Comparison of ENCODE assay signal across 10 mouse cellular contexts in genomic region chr13:51566371-51567077, GRCm38 (mm10). TPM values are rescaled to one million over a fixed set of nuclear protein-coding genes. Genes with fewer than 3 reads are reported as not detected.
DNase-seq lines count a peak whose midpoint lies in the region; ATAC-seq and TF ChIP-seq lines count a peak whose summit lies in the region.
"Had no signal": no experiment of that assay in that cellular context is flagged by ENCODE, and none has a peak within 500 bp of the region (broad histone marks: within the 10 kb centered on the region; RNA-seq: fewer than 3 reads in every experiment).

No protein-coding gene starts in this region.

- peak overlapping the region; percentile 40 for H3K4me3 ChIP-seq in kidney, embryonic 14.5 days (ENCODE audit: low read length)
- H3K4me3 ChIP-seq in hindbrain, postnatal 0 days (ENCODE audit: low read length): peak overlapping the region; percentile 66
- H3K4me3 ChIP-seq in neural tube, embryonic 12.5 days: peak overlapping the region; percentile 53

- peak overlapping the region; percentile 46 for H3K9ac ChIP-seq in kidney, embryonic 14.5 days (ENCODE audit: low read depth, low read length)
- H3K9ac ChIP-seq in hindbrain, postnatal 0 days (replicated peaks; ENCODE audit: low read length): peak overlapping the region; percentile 60
- H3K9ac ChIP-seq in neural tube, embryonic 12.5 days: peak overlapping the region; percentile 69

- H3K27ac ChIP-seq in kidney, embryonic 14.5 days (ENCODE audit: low read depth, low read length): no peak overlapping the region
- no peak overlapping the region; the same call in 1 of the 2 replicates for H3K27ac ChIP-seq in hindbrain, postnatal 0 days
- no peak overlapping the region for H3K27ac ChIP-seq in neural tube, embryonic 12.5 days

- 0 out of 2 replicates have a peak, but pooled peaks have one; percentile 6 for ATAC-seq in kidney, embryonic 14.5 days (ENCODE audit: low FRiP score, low TSS enrichment)
- no peak for ATAC-seq in hindbrain, postnatal 0 days
- no peak for ATAC-seq in neural tube, embryonic 12.5 days (ENCODE audit: low FRiP score, low read depth)
- ATAC-seq: Patski had no signal

- no peaks in the 10 kb centered on the region for H3K9me3 ChIP-seq in kidney, embryonic 14.5 days (ENCODE audit: control insufficient read depth, low read length)
- no peaks in the 10 kb centered on the region for H3K9me3 ChIP-seq in hindbrain, postnatal 0 days (ENCODE audit: low read length)
- H3K9me3 ChIP-seq in neural tube, embryonic 12.5 days: no peaks in the 10 kb centered on the region

- no peak for DNase-seq in kidney, adult 9 months
- peak; percentile 10 for DNase-seq in embryo, embryonic 9.5 days (ENCODE audit: extremely low spot score)
- peak; percentile 8 for DNase-seq in hindbrain, postnatal 0 days (ENCODE audit: low spot score)
- no peak for DNase-seq in urinary bladder, postnatal 10 days (ENCODE audit: low spot score)
- DNase-seq in spleen, adult 12 weeks (ENCODE audit: low spot score): no peak
- no peak for DNase-seq in urinary bladder, postnatal 4 days (ENCODE audit: low spot score in 2 of 2)

- 10% methylated on average over 19 of the region's 22 CpGs for WGBS in kidney, embryonic 14.5 days
- 4% methylated on average over 22 of the region's 22 CpGs for WGBS in hindbrain, postnatal 0 days
- WGBS in neural tube, embryonic 12.5 days: 5% methylated on average over 22 of the region's 22 CpGs

- peaks cover 8% of the 10 kb centered on the region for H3K4me1 ChIP-seq in kidney, embryonic 14.5 days (ENCODE audit: control insufficient read depth, insufficient read depth, low read length)
- peaks cover 14% of the 10 kb centered on the region for H3K4me1 ChIP-seq in hindbrain, postnatal 0 days (ENCODE audit: insufficient read depth, low read length)
- H3K4me1 ChIP-seq in neural tube, embryonic 12.5 days: peaks cover 35% of the 10 kb centered on the region

- no peak; the same call in 1 of the 2 replicates for TF ChIP-seq CTCF in hindbrain, postnatal 0 days (IDR thresholded peaks at IDR 0.05; ENCODE audit: low read depth)

- H3K4me2 ChIP-seq in kidney, embryonic 14.5 days (replicated peaks; ENCODE audit: low read depth, low read length): peak overlapping the region; percentile 79
- peak overlapping the region; percentile 86 for H3K4me2 ChIP-seq in hindbrain, postnatal 0 days (ENCODE audit: low read depth, low read length)
- peak overlapping the region; percentile 95 for H3K4me2 ChIP-seq in neural tube, embryonic 12.5 days (replicated peaks)

- no peaks in the 10 kb centered on the region for H3K36me3 ChIP-seq in kidney, embryonic 14.5 days (ENCODE audit: control insufficient read depth, insufficient read depth, low read length)
- H3K36me3 ChIP-seq in hindbrain, postnatal 0 days (ENCODE audit: insufficient read depth, low read length): no peaks in the 10 kb centered on the region
- H3K36me3 ChIP-seq in neural tube, embryonic 12.5 days: no peaks in the 10 kb centered on the region

- H3K27me3 ChIP-seq in kidney, embryonic 14.5 days (ENCODE audit: control insufficient read depth, insufficient read depth, low read length): peaks cover 59% of the 10 kb centered on the region
- H3K27me3 ChIP-seq in hindbrain, postnatal 0 days (ENCODE audit: insufficient read depth, low read length): no peaks in the 10 kb centered on the region
- H3K27me3 ChIP-seq in neural tube, embryonic 12.5 days (replicated peaks): peaks cover 45% of the 10 kb centered on the region

RNA-seq across cellular contexts. Expression of gene Shc3, which starts 2.7 kb away (rescaled TPM):
- polyA plus RNA-seq in kidney, embryonic 14.5 days (2014; fragmentation: Nextera tagmentation; extraction: Ambion mirVana): 0.11 and 0.12 TPM in 2 replicates
- 111 and 122 TPM in 2 replicates for total RNA-seq in hindbrain, postnatal 0 days (2014; rRNA removed)
- polyA plus RNA-seq in hindbrain, postnatal 0 days (2015; fragmentation: Nextera tagmentation; extraction: Ambion mirVana): 8.5 and 9.1 TPM in 2 replicates
- polyA plus RNA-seq in neural tube, embryonic 12.5 days (2016; fragmentation: Nextera tagmentation; extraction: Ambion mirVana): 4.5 and 5.4 TPM in 2 replicates
- total RNA-seq: hematopoietic stem cell, adult 5-6 weeks had no signal

Comparison
In these comparisons a context has a peak if more than half of its experiments do, and no peak if none do; other contexts are left out.
1. DNase-seq: peak in embryo, embryonic 9.5 days (single experiment) and hindbrain, postnatal 0 days (single experiment); none in kidney, adult 9 months (single experiment), urinary bladder, postnatal 10 days (single experiment), spleen, adult 12 weeks (single experiment) and urinary bladder, postnatal 4 days (0 of 2).
2. Peak in every context shown above with its lines, with median percentiles within 50 percentile points of each other: H3K4me2 ChIP-seq, H3K4me3 ChIP-seq and H3K9ac ChIP-seq.